Mouse (Mus musculus) liver, embryonic 13.5 days (tissue): Measurements from ENCODE around the gene Zfp711. TPM values are rescaled to one million over a fixed set of nuclear protein-coding genes. Genes with fewer than 3 reads are reported as not detected.

Experiments
- ATAC-seq: fragments of 200-750 bp; cut with Nextera tagmentation; 2 replicates; pipeline ENCODE4 v1.8.0; 2017; ENCODE audit warnings: low read depth, mild to moderate bottlenecking, moderate number of reproducible peaks, moderate library complexity
- DNase-seq: peaks from one replicate; pipeline ENCODE4 v3.0.0; 2022
- H3K27ac ChIP-seq: fragments of 300-500 bp; sonication (generic); 2 replicates; pipeline ENCODE4 v1.5.1; 2015; ENCODE audit warnings: moderate library complexity, mild to moderate bottlenecking, inconsistent platforms
- H3K27me3 ChIP-seq: fragments of 300-500 bp; sonication (generic); 2 replicates; pipeline ENCODE4 v1.6.1; 2015; ENCODE audit warnings: mild to moderate bottlenecking, inconsistent platforms
- H3K36me3 ChIP-seq: fragments of 300-500 bp; sonication (generic); 2 replicates; pipeline ENCODE4 v1.6.1; 2015; ENCODE audit warnings: mild to moderate bottlenecking, inconsistent platforms
- H3K4me1 ChIP-seq: fragments of 300-500 bp; sonication (generic); replicated peaks from 2 replicates; pipeline ENCODE4 v1.6.1; 2015; ENCODE audit warnings: inconsistent platforms
- H3K4me2 ChIP-seq: fragments of 300-500 bp; sonication (generic); 2 replicates; pipeline ENCODE4 v1.6.1; 2015; ENCODE audit warnings: inconsistent platforms, mild to moderate bottlenecking, moderate library complexity
- H3K4me3 ChIP-seq: fragments of 300-500 bp; sonication (generic); replicated peaks from 2 replicates; pipeline ENCODE4 v1.5.1; 2015; ENCODE audit warnings: mild to moderate bottlenecking, inconsistent platforms
- H3K9ac ChIP-seq: fragments of 300-500 bp; sonication (generic); 2 replicates; pipeline ENCODE4 v1.6.1; 2015; ENCODE audit warnings: mild to moderate bottlenecking, inconsistent platforms
- H3K9me3 ChIP-seq: fragments of 300-500 bp; sonication (generic); replicated peaks from 2 replicates; pipeline ENCODE4 v1.6.1; 2016; ENCODE audit warnings: inconsistent platforms
- WGBS: fragments of 180-500 bp; shearing (Covaris S2); methylation state at CpG from one replicate; pipeline ENCODE4 v1.1.7; 2015; ENCODE audit not compliant: insufficient replicate concordance; 5-methylcytosine and 5-hydroxymethylcytosine counted together
- polyA plus RNA-seq: library from polyadenylated mRNA; unstranded; fragments of >200 nt; fragmentation: Nextera tagmentation; extraction: Ambion mirVana; gene quantifications from 2 replicates; pipeline ENCODE4 v1.2.1, GENCODE M21; 2015

Gene Zfp711
- polyA plus RNA-seq = 0.84 and 1.5 TPM in 2 replicates

- Histone ChIP-seq H3K4me3 (peak within 1 kb of the TSS; percentile 57), H3K27ac (no peak within 1 kb of the TSS), H3K27me3 (peaks cover 17% of the 10 kb centered on the region), H3K36me3 (no peaks in the 10 kb centered on the region), H3K9ac (peak within 1 kb of the TSS; percentile 41), H3K9me3 (no peaks in the 10 kb centered on the region), H3K4me1 (no peaks in the 10 kb centered on the region), H3K4me2 (peak within 1 kb of the TSS; percentile 65)
- peak; percentile 3 for DNase-seq
- 8% methylated on average over 69 of the region's 79 CpGs for WGBS
- ATAC-seq = peak; percentile 74
Measured at GRCm38 (mm10) chrX:112600511-112601305, at the start of gene Zfp711. TSS of gene Zfp711 (plus strand) at chrX:112600526.

- Histone ChIP-seq H3K4me2 (no peak overlapping the region), H3K9ac (no peak overlapping the region), H3K9me3 (no peaks in the 10 kb centered on the region), H3K27me3 (no peaks in the 10 kb centered on the region), H3K4me1 (no peaks in the 10 kb centered on the region), H3K27ac (no peak overlapping the region), H3K4me3 (no peak overlapping the region), H3K36me3 (no peaks in the 10 kb centered on the region)
- DNase-seq = no peak
- WGBS = 60% methylated on average over 2 of the region's 2 CpGs
- no peak for ATAC-seq
Measured at GRCm38 (mm10) chrX:112567716-112568115, 32.6 kb upstream of the Zfp711 start.

GRCm38 (mm10) chrX:112601306-112602120 is 1.2 kb downstream of the Zfp711 start:
- no peak for DNase-seq
- WGBS = 16% methylated on average over 38 of the region's 81 CpGs
- H3K9ac ChIP-seq = peak overlapping the region; percentile 41
- H3K27ac ChIP-seq = no peak overlapping the region
- peak overlapping the region; percentile 65 for H3K4me2 ChIP-seq
- H3K4me3 ChIP-seq = peak overlapping the region; percentile 57
- peaks cover 17% of the 10 kb centered on the region for H3K27me3 ChIP-seq
- no peaks in the 10 kb centered on the region for H3K9me3 ChIP-seq
- ATAC-seq = peak; percentile 41; the same call in 1 of the 2 replicates
- H3K4me1 ChIP-seq = no peaks in the 10 kb centered on the region
- no peaks in the 10 kb centered on the region for H3K36me3 ChIP-seq

- no peak for ATAC-seq
- 40% methylated on average over 1 of the region's 1 CpGs for WGBS
- H3K4me2 ChIP-seq = no peak overlapping the region
Measured at GRCm38 (mm10) chrX:112675525-112675924, 75.2 kb downstream of the Zfp711 start.

GRCm38 (mm10) chrX:112680605-112681004 is 80.3 kb downstream of the Zfp711 start:
- DNase-seq (peak; percentile 1), ATAC-seq (peak; percentile 73)
- Histone ChIP-seq H3K4me1 (no peaks in the 10 kb centered on the region), H3K4me2 (no peak overlapping the region), H3K4me3 (no peak overlapping the region), H3K9ac (no peak overlapping the region), H3K36me3 (no peaks in the 10 kb centered on the region), H3K9me3 (no peaks in the 10 kb centered on the region), H3K27me3 (no peaks in the 10 kb centered on the region), H3K27ac (no peak overlapping the region)
- WGBS = 19% methylated on average over 5 of the region's 5 CpGs

More at GRCm38 (mm10) chrX:112675525-112675924, 75.2 kb downstream of the Zfp711 start:
- Histone ChIP-seq H3K9ac (no peak overlapping the region), H3K9me3 (no peaks in the 10 kb centered on the region), H3K36me3 (no peaks in the 10 kb centered on the region), H3K27ac (no peak overlapping the region), H3K4me1 (no peaks in the 10 kb centered on the region), H3K27me3 (no peaks in the 10 kb centered on the region), H3K4me3 (no peak overlapping the region)
- no peak for DNase-seq

Other genes with a start within 250 kb of the Zfp711 start
- not detected in 2 replicates for gene Satl1, start 193.7 kb upstream of the Zfp711 start, polyA plus RNA-seq
- gene 2010106E10Rik, start 105.3 kb upstream of the Zfp711 start, polyA plus RNA-seq = not detected in 2 replicates
- 0.02 TPM in 1 of 2 replicates, not detected in the other for gene Pof1b, start 98.1 kb downstream of the Zfp711 start, polyA plus RNA-seq